In the genomic region with DNA sequence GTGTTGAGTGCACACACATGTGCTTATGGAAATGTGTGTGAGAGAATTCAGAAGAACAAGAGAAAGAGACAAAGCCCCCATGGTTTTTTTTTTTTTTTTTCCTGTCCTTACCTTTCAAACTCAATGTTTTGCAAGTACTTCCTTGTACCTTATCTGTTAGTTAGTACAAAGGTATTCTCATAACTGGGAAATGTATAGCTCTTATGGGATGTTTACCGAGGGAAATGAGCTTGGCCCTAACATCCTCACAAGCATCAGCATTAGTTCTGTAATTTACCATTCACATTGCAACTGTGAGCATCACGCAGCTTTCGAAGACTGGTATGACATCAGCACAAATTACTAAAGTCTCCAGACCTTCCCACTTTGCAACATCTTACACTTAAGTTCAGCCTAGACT, we compare ENCODE assay signal across 22 mouse cellular contexts.
DNase-seq lines count a peak whose midpoint lies in the region; ATAC-seq and TF ChIP-seq lines count a peak whose summit lies in the region.
"Had no signal": no experiment of that assay in that cellular context is flagged by ENCODE, and none has a peak within 500 bp of the region (broad histone marks: within the 10 kb centered on the region; RNA-seq: fewer than 3 reads in every experiment).

No protein-coding gene starts in this region.

- no peaks in the 10 kb centered on the region for H3K27me3 ChIP-seq in heart, embryonic 13.5 days (replicated peaks)
- H3K27me3 ChIP-seq in intestine, embryonic 15.5 days (replicated peaks) = no peaks in the 10 kb centered on the region
- no peaks in the 10 kb centered on the region for H3K27me3 ChIP-seq in intestine, postnatal 0 days (replicated peaks; ENCODE audit: control insufficient read depth, insufficient read depth, low read length)
- no peaks in the 10 kb centered on the region for H3K27me3 ChIP-seq in liver, embryonic 15.5 days
- H3K27me3 ChIP-seq: CH12.LX; forebrain, embryonic 13.5 days; hindbrain, embryonic 12.5 days; hindbrain, embryonic 15.5 days; Patski had no signal

- no peaks in the 10 kb centered on the region for H3K9me3 ChIP-seq in heart, embryonic 13.5 days
- H3K9me3 ChIP-seq in intestine, embryonic 15.5 days = no peaks in the 10 kb centered on the region
- H3K9me3 ChIP-seq in intestine, postnatal 0 days (ENCODE audit: control insufficient read depth) = no peaks in the 10 kb centered on the region
- no peaks in the 10 kb centered on the region for H3K9me3 ChIP-seq in liver, embryonic 15.5 days (replicated peaks)
- H3K9me3 ChIP-seq: forebrain, embryonic 10.5 days; forebrain, embryonic 13.5 days; G1E; hindbrain, embryonic 12.5 days; hindbrain, embryonic 15.5 days had no signal

- no peak overlapping the region for H3K4me3 ChIP-seq in heart, embryonic 13.5 days
- H3K4me3 ChIP-seq in intestine, embryonic 15.5 days (replicated peaks) = no peak overlapping the region
- H3K4me3 ChIP-seq in intestine, postnatal 0 days (ENCODE audit: low read depth, low read length) = no peak overlapping the region
- no peak overlapping the region for H3K4me3 ChIP-seq in liver, embryonic 15.5 days (replicated peaks)
- H3K4me3 ChIP-seq: forebrain, embryonic 10.5 days; forebrain, embryonic 13.5 days; hindbrain, embryonic 12.5 days; hindbrain, embryonic 15.5 days had no signal

- 68% methylated on average over 3 of the region's 3 CpGs for WGBS in heart, embryonic 13.5 days
- 68% methylated on average over 3 of the region's 3 CpGs for WGBS in intestine, embryonic 15.5 days
- WGBS in intestine, postnatal 0 days = 32% methylated on average over 3 of the region's 3 CpGs
- 76% methylated on average over 3 of the region's 3 CpGs for WGBS in liver, embryonic 15.5 days (ENCODE audit: insufficient replicate concordance)

- no peak for TF ChIP-seq CTCF in intestine, postnatal 0 days (IDR thresholded peaks at IDR 0.05; ENCODE audit: low read depth)

- peak overlapping the region; percentile 12; the same call in 1 of the 2 replicates for H3K4me2 ChIP-seq in heart, embryonic 13.5 days
- H3K4me2 ChIP-seq in intestine, embryonic 15.5 days (replicated peaks) = no peak overlapping the region
- no peak overlapping the region; the same call in 1 of the 2 replicates for H3K4me2 ChIP-seq in intestine, postnatal 0 days (replicated peaks; ENCODE audit: low read depth)
- 0 out of 2 replicates have a peak overlapping the region, but pooled peaks have one; percentile 31 for H3K4me2 ChIP-seq in liver, embryonic 15.5 days
- H3K4me2 ChIP-seq: forebrain, embryonic 13.5 days; hindbrain, embryonic 12.5 days; hindbrain, embryonic 15.5 days had no signal

- peaks cover 48% of the 10 kb centered on the region for H3K4me1 ChIP-seq in heart, embryonic 13.5 days
- H3K4me1 ChIP-seq in intestine, embryonic 15.5 days (replicated peaks) = peaks cover 12% of the 10 kb centered on the region
- no peaks in the 10 kb centered on the region; the same call in 1 of the 2 replicates for H3K4me1 ChIP-seq in intestine, postnatal 0 days (replicated peaks; ENCODE audit: control insufficient read depth, insufficient read depth, low read length)
- H3K4me1 ChIP-seq in liver, embryonic 15.5 days (replicated peaks) = peaks cover 56% of the 10 kb centered on the region

- no peak for DNase-seq in heart, adult 9 months (ENCODE audit: low spot score in 2 of 2)
- DNase-seq in adrenal gland, adult 8-10 months = no peak
- DNase-seq in c-Kit-positive CD71-positive TER-119-positive erythroid progenitor cells, embryonic 14.5 days (ENCODE audit: low spot score) = no peak
- DNase-seq: adrenal gland, postnatal 14 days; B cell, adult 2 months; cerebellum, adult 18-20 months; cerebellum, adult 9-10 months; cerebellum, postnatal 14 days; gastrocnemius, postnatal 10 days; gastrocnemius, postnatal 36 days had no signal

- no peak overlapping the region for H3K27ac ChIP-seq in heart, embryonic 13.5 days (replicated peaks)
- no peak overlapping the region for H3K27ac ChIP-seq in intestine, embryonic 15.5 days
- H3K27ac ChIP-seq in intestine, postnatal 0 days (ENCODE audit: low read depth, low read length) = peak overlapping the region; percentile 5; the same call in 1 of the 2 replicates
- H3K27ac ChIP-seq in liver, embryonic 15.5 days (replicated peaks) = no peak overlapping the region
- H3K27ac ChIP-seq: forebrain, embryonic 10.5 days; hindbrain, embryonic 12.5 days; hindbrain, embryonic 15.5 days had no signal

- ATAC-seq in heart, embryonic 13.5 days (ENCODE audit: extremely low read depth, insufficient number of reproducible peaks, low FRiP score, low TSS enrichment) = no peak
- peak; percentile 61 for ATAC-seq in intestine, embryonic 15.5 days
- ATAC-seq in intestine, postnatal 0 days = peak; percentile 74
- no peak for ATAC-seq in liver, embryonic 15.5 days (ENCODE audit: insufficient read depth)
- ATAC-seq: forebrain, embryonic 13.5 days; forebrain, embryonic 16.5 days; Patski had no signal

- no peak overlapping the region for H3K9ac ChIP-seq in heart, embryonic 13.5 days
- H3K9ac ChIP-seq in intestine, embryonic 15.5 days = no peak overlapping the region
- no peak overlapping the region for H3K9ac ChIP-seq in intestine, postnatal 0 days (ENCODE audit: low read depth, low read length)
- no peak overlapping the region for H3K9ac ChIP-seq in liver, embryonic 15.5 days
- H3K9ac ChIP-seq: forebrain, embryonic 13.5 days; hindbrain, embryonic 12.5 days; hindbrain, embryonic 15.5 days had no signal

- H3K36me3 ChIP-seq in heart, embryonic 13.5 days = no peaks in the 10 kb centered on the region
- H3K36me3 ChIP-seq in intestine, embryonic 15.5 days = no peaks in the 10 kb centered on the region
- H3K36me3 ChIP-seq in intestine, postnatal 0 days (ENCODE audit: control insufficient read depth, insufficient read depth) = no peaks in the 10 kb centered on the region
- no peaks in the 10 kb centered on the region for H3K36me3 ChIP-seq in liver, embryonic 15.5 days (replicated peaks)
- H3K36me3 ChIP-seq: forebrain, embryonic 10.5 days; G1E; hindbrain, embryonic 12.5 days; hindbrain, embryonic 15.5 days had no signal

Comparison
In these comparisons a context has a peak if more than half of its experiments do, and no peak if none do; other contexts are left out.
1. ATAC-seq: peak in intestine, embryonic 15.5 days (single experiment) and intestine, postnatal 0 days (single experiment); none in heart, embryonic 13.5 days (single experiment) and liver, embryonic 15.5 days (single experiment).
2. H3K4me2 ChIP-seq: peak in heart, embryonic 13.5 days (single experiment) and liver, embryonic 15.5 days (single experiment); none in intestine, embryonic 15.5 days (single experiment) and intestine, postnatal 0 days (single experiment).